Mouse (Mus musculus) brown adipose tissue, adult 24 weeks (tissue): ENCODE data around the gene Olfr745. TPM values are rescaled to one million over a fixed set of nuclear protein-coding genes. Genes with fewer than 3 reads are reported as not detected.

Source experiments
- H3K27ac ChIP-seq: fragments of 200-500 bp; replicated peaks from 2 replicates; pipeline ENCODE4 v1.5.1; 2012; ENCODE audit warnings: low read depth, mild to moderate bottlenecking, low read length
- H3K4me1 ChIP-seq: fragments of 200-500 bp; 2 replicates; pipeline ENCODE4 v1.6.1; 2012; ENCODE audit warnings: low read length, mixed read lengths; ENCODE audit not compliant: control insufficient read depth, insufficient read depth, insufficient read length
- H3K4me3 ChIP-seq: fragments of 200-500 bp; 2 replicates; pipeline ENCODE4 v1.5.1; 2012; ENCODE audit warnings: low read depth, mild to moderate bottlenecking, low read length, moderate library complexity; ENCODE audit not compliant: insufficient read depth
- polyA plus RNA-seq: library from polyadenylated mRNA; stranded (reverse); fragments of >200 nt; gene quantifications from 2 replicates; pipeline ENCODE4 v1.2.4, GENCODE M21; 2012; ENCODE audit not compliant: missing spikeins, insufficient read depth, insufficient read length

Gene Olfr745
- polyA plus RNA-seq = not detected in 2 replicates

DNA sequence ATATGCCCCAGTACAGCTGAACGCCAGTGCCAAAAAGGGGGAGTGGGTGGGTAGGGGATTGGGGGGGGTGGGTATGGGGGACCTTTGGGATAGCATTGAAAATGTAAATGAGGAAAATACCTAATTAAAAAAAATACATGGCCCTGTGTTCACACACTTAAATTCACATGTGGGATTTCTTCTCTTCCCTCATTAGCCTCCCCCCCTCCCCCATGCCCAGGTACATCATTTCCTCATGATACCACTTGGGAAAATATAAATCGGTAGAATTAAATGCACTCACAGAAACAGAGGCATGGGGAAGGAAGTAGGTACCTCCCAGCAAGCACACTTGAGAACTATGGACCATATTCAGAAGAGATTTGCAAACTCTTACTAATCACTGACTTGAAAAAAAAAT is at the start of gene Olfr745:
Olfr745 (plus strand) TSS at position 301 of the 400 bp plus-strand sequence.
- Histone ChIP-seq H3K4me1 (no peaks in the 10 kb centered on the region), H3K4me3 (no peak within 1 kb of the TSS), H3K27ac (no peak within 1 kb of the TSS)

DNA sequence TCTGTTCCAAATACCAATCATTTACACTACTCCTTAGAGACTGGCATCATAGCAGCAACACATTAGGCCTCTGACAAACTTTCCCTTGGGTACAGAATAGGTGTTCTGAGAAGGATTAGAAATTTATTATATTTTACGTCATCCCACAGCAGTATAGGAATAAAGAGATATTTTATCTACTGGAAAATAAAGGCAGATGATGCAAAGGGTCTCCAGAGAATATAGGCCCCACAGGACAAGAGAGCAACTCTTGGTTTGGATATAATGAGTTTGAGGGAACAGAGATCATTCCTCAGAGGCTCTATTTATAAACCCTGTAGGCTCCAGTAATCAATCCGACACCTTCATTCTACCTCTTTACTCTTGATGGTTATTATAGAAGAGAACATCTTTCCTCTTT is 24.6 kb upstream of the Olfr745 start, which contains the start of gene Olfr744:
Olfr744 (plus strand) TSS at position 301 of the 400 bp plus-strand sequence.
- Histone ChIP-seq H3K4me1 (no peaks in the 10 kb centered on the region), H3K27ac (no peak within 1 kb of the TSS)

DNA sequence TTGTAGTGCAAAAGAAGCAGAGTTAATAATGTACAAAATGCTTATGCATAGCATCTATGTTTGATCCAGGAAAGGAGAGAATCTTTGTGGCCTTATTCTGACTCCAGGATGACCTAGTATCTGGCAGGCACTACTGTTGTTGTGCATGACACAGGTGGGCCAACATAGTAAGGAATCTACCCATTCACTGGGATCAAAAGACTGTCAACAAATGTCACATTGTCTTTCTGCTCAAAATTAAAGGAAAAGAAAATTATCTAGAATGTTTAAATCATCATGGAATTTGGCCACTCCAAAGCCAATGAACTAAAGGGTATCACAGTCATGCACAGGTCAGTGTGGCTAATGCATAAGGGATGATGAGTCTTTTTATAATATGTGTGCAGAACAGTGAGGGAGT is 7.6 kb downstream of the Olfr745 start, which contains the start of gene Olfr746:
Olfr746 (plus strand) TSS at position 301 of the 400 bp plus-strand sequence.
- Histone ChIP-seq H3K4me3 (no peak within 1 kb of the TSS), H3K4me1 (no peaks in the 10 kb centered on the region), H3K27ac (no peak within 1 kb of the TSS)

More for the DNA sequence above, 24.6 kb upstream of the Olfr745 start, which contains the start of gene Olfr744:
- no peak within 1 kb of the TSS for H3K4me3 ChIP-seq

DNA sequence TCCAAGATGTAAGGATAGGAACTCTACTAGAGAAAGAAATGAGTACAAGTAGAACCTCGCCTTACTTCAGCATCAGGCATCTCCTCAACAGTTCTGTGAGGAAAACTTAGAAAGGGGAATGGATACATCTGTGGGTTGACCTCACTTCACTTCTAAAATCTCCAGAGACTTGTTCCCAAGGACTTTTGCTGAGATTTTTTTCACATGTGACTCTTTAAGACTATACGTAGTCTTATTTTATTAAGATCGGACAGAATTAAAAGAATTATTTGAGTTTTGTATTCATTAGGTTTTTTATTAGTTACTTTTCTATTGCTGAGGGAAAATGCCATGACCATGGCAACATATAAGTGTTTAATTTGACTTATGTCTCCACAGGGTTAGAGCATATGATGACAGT is 53.9 kb downstream of the Olfr745 start, which contains the start of gene Olfr747:
Olfr747 (minus strand) TSS at position 101 of the 400 bp plus-strand sequence.
- no peak within 1 kb of the TSS for H3K4me3 ChIP-seq
- H3K4me1 ChIP-seq = no peaks in the 10 kb centered on the region
- no peak within 1 kb of the TSS for H3K27ac ChIP-seq

Other genes starting within 250 kb of the Olfr745 start
- gene Olfr738, start 231.8 kb upstream of the Olfr745 start, polyA plus RNA-seq = not detected in 2 replicates
- gene Olfr739, start 220.8 kb upstream of the Olfr745 start, polyA plus RNA-seq = not detected in 2 replicates
- gene Olfr740, start 193.8 kb upstream of the Olfr745 start, polyA plus RNA-seq = not detected in 2 replicates
- gene Olfr741, start 166.7 kb upstream of the Olfr745 start, polyA plus RNA-seq = not detected in 2 replicates
- not detected in 2 replicates for gene Olfr742, start 135.8 kb upstream of the Olfr745 start, polyA plus RNA-seq
- gene Olfr743, start 117.5 kb upstream of the Olfr745 start, polyA plus RNA-seq = not detected in 2 replicates
- not detected in 2 replicates for gene Olfr744, start 24.5 kb upstream of the Olfr745 start, polyA plus RNA-seq
- not detected in 2 replicates for gene Olfr746, start 7.7 kb downstream of the Olfr745 start, polyA plus RNA-seq
- not detected in 2 replicates for gene Olfr747, start 53.8 kb downstream of the Olfr745 start, polyA plus RNA-seq
- not detected in 2 replicates for gene Olfr748, start 68.0 kb downstream of the Olfr745 start, polyA plus RNA-seq
- not detected in 2 replicates for gene Olfr749, start 105.7 kb downstream of the Olfr745 start, polyA plus RNA-seq
- 11.1 and 15.2 TPM in 2 replicates for gene Ttc5, start 146.1 kb downstream of the Olfr745 start, polyA plus RNA-seq
- not detected in 2 replicates for gene Ccnb1ip1, start 168.3 kb downstream of the Olfr745 start, polyA plus RNA-seq
- gene Parp2, start 168.5 kb downstream of the Olfr745 start, polyA plus RNA-seq = 12.6 and 13.2 TPM in 2 replicates
- 29.1 and 29.6 TPM in 2 replicates for gene Tep1, start 231.2 kb downstream of the Olfr745 start, polyA plus RNA-seq